Mouse (Mus musculus): ENCODE measurements around the gene Fbxw11. TPM values are rescaled to one million over a fixed set of nuclear protein-coding genes. Genes with fewer than 3 reads are reported as not detected.

Gene Fbxw11
- polyA plus RNA-seq, 1 experiment from 2014 or later, result 120 TPM

- DNase-seq, result no peak
- Histone ChIP-seq H3K4me1 (ENCODE audit: control insufficient read depth, insufficient read depth, low read length) (no peaks in the 10 kb centered on the region), H3K9ac (replicated peaks; ENCODE audit: low read length) (no peak overlapping the region), H3K36me3 (ENCODE audit: control insufficient read depth, insufficient read depth, low read length) (no peaks in the 10 kb centered on the region), H3K27ac (replicated peaks; ENCODE audit: low read depth, low read length) (no peak overlapping the region), H3K4me3 (replicated peaks; ENCODE audit: low read depth, low read length) (no peak overlapping the region), H3K9me3 (ENCODE audit: control insufficient read depth, low read length) (no peaks in the 10 kb centered on the region), H3K4me2 (ENCODE audit: low read length) (no peak overlapping the region), H3K27me3 (ENCODE audit: control insufficient read depth, insufficient read depth, low read length) (no peaks in the 10 kb centered on the region)
- no peak for ATAC-seq (ENCODE audit: low FRiP score, low TSS enrichment)
- 97% methylated on average over 5 of the region's 5 CpGs for WGBS
Measured at GRCm38 (mm10) chr11:32632671-32633070, 9.9 kb upstream of the Fbxw11 start.

GRCm38 (mm10) chr11:32633542-32633941 is 9.0 kb upstream of the Fbxw11 start:
- Histone ChIP-seq H3K4me1 (ENCODE audit: control insufficient read depth, insufficient read depth, low read length) (no peaks in the 10 kb centered on the region), H3K27ac (replicated peaks; ENCODE audit: low read depth, low read length) (no peak overlapping the region), H3K4me2 (ENCODE audit: low read length) (no peak overlapping the region), H3K36me3 (ENCODE audit: control insufficient read depth, insufficient read depth, low read length) (no peaks in the 10 kb centered on the region), H3K9ac (replicated peaks; ENCODE audit: low read length) (no peak overlapping the region), H3K27me3 (ENCODE audit: control insufficient read depth, insufficient read depth, low read length) (no peaks in the 10 kb centered on the region), H3K4me3 (replicated peaks; ENCODE audit: low read depth, low read length) (no peak overlapping the region), H3K9me3 (ENCODE audit: control insufficient read depth, low read length) (no peaks in the 10 kb centered on the region)
- 69% methylated on average over 3 of the region's 3 CpGs for WGBS
- ATAC-seq (ENCODE audit: low FRiP score, low TSS enrichment) (no peak), DNase-seq (no peak)

GRCm38 (mm10) chr11:32634143-32634542 is 8.4 kb upstream of the Fbxw11 start:
- Histone ChIP-seq H3K9me3 (ENCODE audit: control insufficient read depth, low read length) (no peaks in the 10 kb centered on the region), H3K4me1 (ENCODE audit: control insufficient read depth, insufficient read depth, low read length) (no peaks in the 10 kb centered on the region), H3K4me2 (ENCODE audit: low read length) (no peak overlapping the region), H3K4me3 (replicated peaks; ENCODE audit: low read depth, low read length) (no peak overlapping the region), H3K36me3 (ENCODE audit: control insufficient read depth, insufficient read depth, low read length) (no peaks in the 10 kb centered on the region), H3K27me3 (ENCODE audit: control insufficient read depth, insufficient read depth, low read length) (no peaks in the 10 kb centered on the region), H3K27ac (replicated peaks; ENCODE audit: low read depth, low read length) (no peak overlapping the region), H3K9ac (replicated peaks; ENCODE audit: low read length) (no peak overlapping the region)
- ATAC-seq (ENCODE audit: low FRiP score, low TSS enrichment), result no peak
- 92% methylated on average over 2 of the region's 2 CpGs for WGBS
- DNase-seq, result no peak

GRCm38 (mm10) chr11:32634842-32635241 is 7.7 kb upstream of the Fbxw11 start:
- ATAC-seq (ENCODE audit: low FRiP score, low TSS enrichment) (no peak), DNase-seq (no peak)
- Histone ChIP-seq H3K4me3 (replicated peaks; ENCODE audit: low read depth, low read length) (no peak overlapping the region), H3K36me3 (ENCODE audit: control insufficient read depth, insufficient read depth, low read length) (no peaks in the 10 kb centered on the region), H3K9me3 (ENCODE audit: control insufficient read depth, low read length) (no peaks in the 10 kb centered on the region), H3K27ac (replicated peaks; ENCODE audit: low read depth, low read length) (no peak overlapping the region), H3K4me1 (ENCODE audit: control insufficient read depth, insufficient read depth, low read length) (no peaks in the 10 kb centered on the region), H3K27me3 (ENCODE audit: control insufficient read depth, insufficient read depth, low read length) (no peaks in the 10 kb centered on the region), H3K4me2 (ENCODE audit: low read length) (no peak overlapping the region), H3K9ac (replicated peaks; ENCODE audit: low read length) (no peak overlapping the region)
- WGBS, result 56% methylated on average over 2 of the region's 2 CpGs

- DNase-seq (no peak), ATAC-seq (ENCODE audit: low FRiP score, low TSS enrichment) (no peak)
- Histone ChIP-seq H3K36me3 (ENCODE audit: control insufficient read depth, insufficient read depth, low read length) (no peaks in the 10 kb centered on the region), H3K9ac (replicated peaks; ENCODE audit: low read length) (no peak overlapping the region), H3K4me3 (replicated peaks; ENCODE audit: low read depth, low read length) (no peak overlapping the region), H3K4me2 (ENCODE audit: low read length) (no peak overlapping the region), H3K27ac (replicated peaks; ENCODE audit: low read depth, low read length) (no peak overlapping the region), H3K9me3 (ENCODE audit: control insufficient read depth, low read length) (no peaks in the 10 kb centered on the region), H3K4me1 (ENCODE audit: control insufficient read depth, insufficient read depth, low read length) (peaks cover under 1% of the 10 kb centered on the region; the same call in 1 of the 2 replicates), H3K27me3 (ENCODE audit: control insufficient read depth, insufficient read depth, low read length) (no peaks in the 10 kb centered on the region)
- WGBS, result 79% methylated on average over 4 of the region's 4 CpGs
Measured at GRCm38 (mm10) chr11:32636275-32636674, 6.2 kb upstream of the Fbxw11 start.

- Histone ChIP-seq H3K4me1 (ENCODE audit: control insufficient read depth, insufficient read depth, low read length) (peaks cover 8% of the 10 kb centered on the region), H3K36me3 (ENCODE audit: control insufficient read depth, insufficient read depth, low read length) (no peaks in the 10 kb centered on the region), H3K27ac (replicated peaks; ENCODE audit: low read depth, low read length) (no peak overlapping the region), H3K4me2 (ENCODE audit: low read length) (no peak overlapping the region), H3K9ac (replicated peaks; ENCODE audit: low read length) (no peak overlapping the region), H3K4me3 (replicated peaks; ENCODE audit: low read depth, low read length) (no peak overlapping the region), H3K27me3 (ENCODE audit: control insufficient read depth, insufficient read depth, low read length) (no peaks in the 10 kb centered on the region), H3K9me3 (ENCODE audit: control insufficient read depth, low read length) (no peaks in the 10 kb centered on the region)
- ATAC-seq (ENCODE audit: low FRiP score, low TSS enrichment) (no peak), DNase-seq (no peak)
- WGBS, result 89% methylated on average over 8 of the region's 8 CpGs
Measured at GRCm38 (mm10) chr11:32638521-32639255, 3.8 kb upstream of the Fbxw11 start.

GRCm38 (mm10) chr11:32640617-32641016 is 1.9 kb upstream of the Fbxw11 start:
- Histone ChIP-seq H3K4me2 (ENCODE audit: low read length) (no peak overlapping the region), H3K4me1 (ENCODE audit: control insufficient read depth, insufficient read depth, low read length) (peaks cover 14% of the 10 kb centered on the region), H3K9ac (replicated peaks; ENCODE audit: low read length) (no peak overlapping the region), H3K36me3 (ENCODE audit: control insufficient read depth, insufficient read depth, low read length) (no peaks in the 10 kb centered on the region), H3K27me3 (ENCODE audit: control insufficient read depth, insufficient read depth, low read length) (no peaks in the 10 kb centered on the region), H3K9me3 (ENCODE audit: control insufficient read depth, low read length) (no peaks in the 10 kb centered on the region), H3K27ac (replicated peaks; ENCODE audit: low read depth, low read length) (no peak overlapping the region), H3K4me3 (replicated peaks; ENCODE audit: low read depth, low read length) (no peak overlapping the region)
- no peak for DNase-seq
- 94% methylated on average over 4 of the region's 4 CpGs for WGBS
- no peak for ATAC-seq (ENCODE audit: low FRiP score, low TSS enrichment)

- ATAC-seq (ENCODE audit: low FRiP score, low TSS enrichment) (peak; percentile 59), DNase-seq (peak; percentile 46)
- Histone ChIP-seq H3K36me3 (ENCODE audit: control insufficient read depth, insufficient read depth, low read length) (no peaks in the 10 kb centered on the region), H3K27ac (replicated peaks; ENCODE audit: low read depth, low read length) (peak overlapping the region; percentile 97), H3K27me3 (ENCODE audit: control insufficient read depth, insufficient read depth, low read length) (no peaks in the 10 kb centered on the region), H3K9me3 (ENCODE audit: control insufficient read depth, low read length) (no peaks in the 10 kb centered on the region), H3K4me2 (ENCODE audit: low read length) (peak overlapping the region; percentile 86), H3K9ac (replicated peaks; ENCODE audit: low read length) (peak overlapping the region; percentile 95), H3K4me3 (replicated peaks; ENCODE audit: low read depth, low read length) (peak overlapping the region; percentile 99), H3K4me1 (ENCODE audit: control insufficient read depth, insufficient read depth, low read length) (peaks cover 14% of the 10 kb centered on the region)
- under 1% methylated on average over 53 of the region's 54 CpGs for WGBS
Measured at GRCm38 (mm10) chr11:32642899-32643886, 669 bp downstream of the Fbxw11 start.

Measured in midbrain, embryonic 14.5 days (tissue).